Mouse (Mus musculus) heart, embryonic 10.5 days (tissue): ENCODE measurements around the gene Rhbdl3. TPM values are rescaled to one million over a fixed set of nuclear protein-coding genes. Genes with fewer than 3 reads are reported as not detected.

ENCODE experiments used
- DNase-seq: peaks from one replicate; pipeline ENCODE4 v3.0.0-alpha.2; 2017; ENCODE audit warnings: low spot score
- H3K27ac ChIP-seq: fragments of 300-500 bp; sonication (generic); 2 replicates; pipeline ENCODE4 v1.5.1; 2016; ENCODE audit warnings: mild to moderate bottlenecking
- H3K27me3 ChIP-seq: fragments of 300-500 bp; sonication (generic); 2 replicates; pipeline ENCODE4 v1.6.1; 2016; ENCODE audit warnings: mild to moderate bottlenecking; ENCODE audit not compliant: poor library complexity, insufficient read depth, severe bottlenecking
- H3K36me3 ChIP-seq: fragments of 300-500 bp; sonication (generic); 2 replicates; pipeline ENCODE4 v1.6.1; 2016; ENCODE audit warnings: mild to moderate bottlenecking, moderate library complexity
- H3K4me1 ChIP-seq: fragments of 300-500 bp; sonication (generic); 2 replicates; pipeline ENCODE4 v1.6.1; 2016; ENCODE audit warnings: mild to moderate bottlenecking
- H3K4me3 ChIP-seq: fragments of 300-500 bp; sonication (generic); 2 replicates; pipeline ENCODE4 v1.5.1; 2016; ENCODE audit warnings: mild to moderate bottlenecking, moderate library complexity
- H3K9me3 ChIP-seq: fragments of 300-500 bp; sonication (generic); 2 replicates; pipeline ENCODE4 v1.6.1; 2016; ENCODE audit warnings: mild to moderate bottlenecking, moderate library complexity
- WGBS: fragments of 180-500 bp; shearing (Covaris S2); methylation state at CpG from one replicate; pipeline ENCODE4 v1.1.7; 2016; 5-methylcytosine and 5-hydroxymethylcytosine counted together
- polyA plus RNA-seq: library from polyadenylated mRNA; unstranded; fragments of >200 nt; fragmentation: Nextera tagmentation; extraction: Ambion mirVana; gene quantifications from 2 replicates; pipeline ENCODE4 v1.2.1, GENCODE M21; 2016

Rhbdl3 gene
- polyA plus RNA-seq = 0.39 and 1.2 TPM in 2 replicates

- no peak for DNase-seq
- under 1% methylated on average over 78 of the region's 81 CpGs for WGBS
- Histone ChIP-seq H3K9me3 (no peaks in the 10 kb centered on the region), H3K36me3 (no peaks in the 10 kb centered on the region), H3K27ac (peak within 1 kb of the TSS; percentile 65), H3K4me3 (peak within 1 kb of the TSS; percentile 73), H3K27me3 (peaks cover 70% of the 10 kb centered on the region), H3K4me1 (peaks cover 35% of the 10 kb centered on the region)
Observed at GRCm38 (mm10) chr11:80300551-80301315, at the start of gene Rhbdl3. Gene Rhbdl3 (plus strand): TSS chr11:80300912.

DNA sequence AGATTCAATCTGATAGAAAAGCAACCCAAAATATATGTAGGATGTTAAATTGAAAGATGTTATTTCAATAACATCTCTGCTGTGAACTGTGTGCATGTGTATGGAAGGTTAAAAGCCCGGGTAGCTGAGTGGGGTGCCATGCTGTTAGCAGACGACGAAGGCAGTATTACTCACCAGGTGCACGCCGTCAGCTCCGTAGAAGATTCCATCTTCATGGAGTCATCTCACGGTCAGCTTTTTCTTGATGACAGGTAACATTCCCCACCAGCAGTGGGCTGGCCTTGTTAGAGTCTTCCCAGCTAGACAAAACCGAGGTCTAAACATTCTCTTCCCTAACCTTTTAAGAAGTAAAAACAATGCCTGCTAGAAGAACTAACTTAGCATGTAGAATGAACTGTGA lies 36.6 kb upstream of the Rhbdl3 start:
- Histone ChIP-seq H3K4me1 (0 out of 2 replicates have a peak, but pooled peaks cover 3% of the 10 kb centered on the region), H3K27me3 (no peaks in the 10 kb centered on the region), H3K36me3 (peaks cover 69% of the 10 kb centered on the region), H3K27ac (no peak overlapping the region), H3K4me3 (no peak overlapping the region), H3K9me3 (no peaks in the 10 kb centered on the region)
- WGBS = 77% methylated on average over 8 of the region's 8 CpGs
- no peak for DNase-seq

DNA sequence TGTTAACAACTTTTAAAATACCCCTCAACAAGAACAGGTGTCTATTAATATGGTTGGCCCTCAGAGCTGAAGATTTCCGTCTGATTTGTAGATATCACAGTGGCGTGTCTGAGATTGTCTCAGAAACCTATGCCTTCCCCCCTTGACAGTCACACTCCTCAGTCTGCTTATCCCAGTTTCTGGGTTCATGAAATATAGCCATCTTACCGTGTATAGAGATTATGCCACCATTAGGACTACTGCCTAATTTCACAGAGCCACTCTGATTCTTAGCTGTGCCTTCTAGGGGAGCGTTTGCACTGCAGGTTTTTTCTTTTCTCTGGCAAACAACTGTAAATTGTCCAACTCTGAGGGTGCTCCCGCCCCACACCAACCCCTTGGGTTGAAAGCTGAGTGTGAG lies 29.6 kb upstream of the Rhbdl3 start:
- H3K4me1 ChIP-seq = no peaks in the 10 kb centered on the region
- H3K4me3 ChIP-seq = no peak overlapping the region
- no peak for DNase-seq
- H3K27ac ChIP-seq = no peak overlapping the region
- peaks cover 14% of the 10 kb centered on the region for H3K36me3 ChIP-seq
- H3K27me3 ChIP-seq = no peaks in the 10 kb centered on the region
- 83% methylated on average over 5 of the region's 5 CpGs for WGBS
- H3K9me3 ChIP-seq = no peaks in the 10 kb centered on the region

GRCm38 (mm10) chr11:80275011-80275410 lies 25.7 kb upstream of the Rhbdl3 start:
- Histone ChIP-seq H3K36me3 (no peaks in the 10 kb centered on the region), H3K27me3 (no peaks in the 10 kb centered on the region), H3K4me1 (no peaks in the 10 kb centered on the region), H3K27ac (no peak overlapping the region), H3K9me3 (no peaks in the 10 kb centered on the region), H3K4me3 (no peak overlapping the region)
- WGBS = 62% methylated on average over 3 of the region's 3 CpGs
- DNase-seq = no peak

- no peak overlapping the region for H3K27ac ChIP-seq
- DNase-seq = no peak
- no peaks in the 10 kb centered on the region for H3K9me3 ChIP-seq
- H3K27me3 ChIP-seq = no peaks in the 10 kb centered on the region
- whole genome bisulfite sequencing = 65% methylated on average over 2 of the region's 2 CpGs
- H3K36me3 ChIP-seq = no peaks in the 10 kb centered on the region
- H3K4me3 ChIP-seq = no peak overlapping the region
- H3K4me1 ChIP-seq = no peaks in the 10 kb centered on the region
Observed at GRCm38 (mm10) chr11:80278054-80278453, 22.7 kb upstream of the Rhbdl3 start.

DNA sequence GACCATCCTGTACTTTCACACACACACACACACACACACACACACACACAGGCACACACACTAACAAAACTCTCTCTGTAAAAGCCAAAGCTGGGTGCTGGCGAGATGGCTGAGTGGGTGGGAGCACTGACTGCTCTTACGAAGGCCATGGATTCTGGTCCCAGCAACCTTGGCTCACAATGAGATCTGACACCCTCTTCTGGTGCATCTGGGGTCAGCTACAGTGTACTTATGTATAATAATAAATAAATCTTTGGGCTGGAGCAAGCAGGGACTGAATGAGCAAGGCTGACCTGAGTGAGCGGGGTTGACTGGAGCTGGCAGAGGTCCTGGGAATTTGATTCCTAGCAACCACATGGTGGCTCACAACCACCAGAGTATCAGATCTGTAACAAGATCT lies 16.9 kb upstream of the Rhbdl3 start:
- Histone ChIP-seq H3K4me3 (no peak overlapping the region), H3K9me3 (no peaks in the 10 kb centered on the region), H3K27me3 (no peaks in the 10 kb centered on the region; the same call in 1 of the 2 replicates), H3K4me1 (peaks cover 9% of the 10 kb centered on the region), H3K27ac (no peak overlapping the region), H3K36me3 (no peaks in the 10 kb centered on the region)
- no peak for DNase-seq
- WGBS = 86% methylated on average over 3 of the region's 3 CpGs

GRCm38 (mm10) chr11:80284641-80285040 lies 16.1 kb upstream of the Rhbdl3 start:
- Histone ChIP-seq H3K36me3 (no peaks in the 10 kb centered on the region), H3K27me3 (no peaks in the 10 kb centered on the region; the same call in 1 of the 2 replicates), H3K4me1 (peaks cover 12% of the 10 kb centered on the region), H3K9me3 (no peaks in the 10 kb centered on the region), H3K27ac (no peak overlapping the region), H3K4me3 (no peak overlapping the region)
- DNase-seq = no peak
- WGBS = 30% methylated on average over 6 of the region's 6 CpGs

DNA sequence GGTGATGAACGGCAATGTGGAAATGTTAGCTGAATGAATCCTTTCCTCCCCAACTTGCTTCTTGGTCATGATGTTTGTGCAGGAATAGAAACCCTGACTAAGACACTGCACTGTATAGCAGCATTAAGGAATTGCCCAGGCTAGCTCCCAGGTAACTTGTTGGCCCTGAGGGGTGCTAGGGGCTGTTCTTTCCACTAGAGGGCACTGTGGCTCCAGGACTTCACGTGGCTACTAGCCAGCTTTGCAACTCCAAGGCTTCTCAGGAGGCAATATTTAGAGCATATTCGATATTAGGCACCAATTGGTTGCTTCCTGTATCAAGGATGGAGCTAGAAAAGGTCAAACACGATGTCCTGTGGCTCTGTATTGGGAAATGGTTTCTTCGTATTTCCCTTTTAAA lies 13.6 kb upstream of the Rhbdl3 start:
- H3K4me3 ChIP-seq = no peak overlapping the region
- 21% methylated on average over 5 of the region's 5 CpGs for WGBS
- H3K4me1 ChIP-seq = peaks cover 20% of the 10 kb centered on the region
- peak; percentile 84 for DNase-seq
- H3K9me3 ChIP-seq = no peaks in the 10 kb centered on the region
- no peaks in the 10 kb centered on the region; the same call in 1 of the 2 replicates for H3K27me3 ChIP-seq
- H3K36me3 ChIP-seq = no peaks in the 10 kb centered on the region
- H3K27ac ChIP-seq = no peak overlapping the region

- Histone ChIP-seq H3K36me3 (no peaks in the 10 kb centered on the region), H3K4me1 (peaks cover 19% of the 10 kb centered on the region), H3K27ac (no peak overlapping the region), H3K27me3 (peaks cover 15% of the 10 kb centered on the region; the same call in 1 of the 2 replicates), H3K4me3 (peak overlapping the region; percentile 48), H3K9me3 (no peaks in the 10 kb centered on the region)
- DNase-seq = peak; percentile 84
- 4% methylated on average over 23 of the region's 23 CpGs for WGBS
Observed at GRCm38 (mm10) chr11:80289701-80290445, 10.8 kb upstream of the Rhbdl3 start.

- no peak for DNase-seq
- H3K27me3 ChIP-seq = peaks cover 26% of the 10 kb centered on the region
- H3K4me1 ChIP-seq = peaks cover 28% of the 10 kb centered on the region
- no peak overlapping the region for H3K27ac ChIP-seq
- WGBS = 71% methylated on average over 2 of the region's 2 CpGs
- no peak overlapping the region for H3K4me3 ChIP-seq
- no peaks in the 10 kb centered on the region for H3K36me3 ChIP-seq
- no peaks in the 10 kb centered on the region for H3K9me3 ChIP-seq
Observed at GRCm38 (mm10) chr11:80291004-80291403, 9.7 kb upstream of the Rhbdl3 start.

DNA sequence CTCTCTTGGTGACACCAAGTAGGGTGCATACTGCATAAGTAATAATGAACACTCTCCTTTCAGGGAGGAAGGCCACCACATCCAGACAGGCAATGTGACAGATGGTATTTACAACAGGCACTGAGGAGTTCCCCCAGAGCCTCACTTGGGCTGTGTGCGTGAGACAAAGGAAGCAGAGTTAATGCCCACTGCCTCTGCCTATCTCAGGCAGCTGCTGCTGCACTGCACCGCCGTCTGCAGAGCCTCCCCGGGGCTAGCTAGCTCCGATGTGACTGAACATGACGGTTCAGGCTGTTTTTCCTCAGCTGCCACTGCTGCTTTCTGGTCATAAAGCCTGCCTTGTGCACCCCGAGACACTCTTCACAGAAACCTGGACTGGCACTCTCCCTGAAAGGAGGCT lies 8.2 kb upstream of the Rhbdl3 start:
- Histone ChIP-seq H3K9me3 (no peaks in the 10 kb centered on the region), H3K27me3 (peaks cover 37% of the 10 kb centered on the region), H3K4me3 (no peak overlapping the region), H3K27ac (no peak overlapping the region), H3K4me1 (peaks cover 30% of the 10 kb centered on the region), H3K36me3 (no peaks in the 10 kb centered on the region)
- no peak for DNase-seq
- 69% methylated on average over 7 of the region's 7 CpGs for WGBS

DNA sequence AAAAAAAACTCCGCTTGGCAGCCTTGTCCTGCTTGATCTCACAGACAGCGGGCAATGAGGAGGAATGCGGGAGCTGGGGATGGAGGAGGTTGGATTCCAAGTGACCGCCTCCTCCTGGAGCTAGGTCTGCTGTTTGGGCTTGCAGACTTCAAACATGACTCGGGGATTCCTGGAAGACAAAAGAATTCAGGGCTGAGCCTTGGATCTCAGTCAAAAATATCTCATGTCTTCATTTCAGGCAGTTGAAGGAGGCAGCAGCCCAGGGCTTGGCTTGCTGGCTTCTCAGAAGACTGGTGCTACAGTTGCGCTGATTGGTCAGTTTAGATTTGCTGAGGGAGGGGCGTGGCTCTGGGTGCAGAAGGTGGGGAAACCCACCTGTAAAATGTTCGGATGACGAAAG lies 5.6 kb upstream of the Rhbdl3 start:
- H3K27ac ChIP-seq = no peak overlapping the region
- no peaks in the 10 kb centered on the region for H3K9me3 ChIP-seq
- no peak for DNase-seq
- H3K36me3 ChIP-seq = no peaks in the 10 kb centered on the region
- H3K4me1 ChIP-seq = peaks cover 26% of the 10 kb centered on the region
- 18% methylated on average over 9 of the region's 9 CpGs for WGBS
- H3K27me3 ChIP-seq = peaks cover 58% of the 10 kb centered on the region
- H3K4me3 ChIP-seq = no peak overlapping the region

GRCm38 (mm10) chr11:80295785-80296184 lies 4.9 kb upstream of the Rhbdl3 start:
- DNase-seq = no peak

More at GRCm38 (mm10) chr11:80295785-80296184, 4.9 kb upstream of the Rhbdl3 start:
- WGBS = 17% methylated on average over 14 of the region's 14 CpGs
- Histone ChIP-seq H3K9me3 (no peaks in the 10 kb centered on the region), H3K27me3 (peaks cover 65% of the 10 kb centered on the region), H3K36me3 (no peaks in the 10 kb centered on the region), H3K4me3 (no peak overlapping the region), H3K27ac (no peak overlapping the region), H3K4me1 (peaks cover 29% of the 10 kb centered on the region)
